Mouse (Mus musculus): ENCODE measurements around the gene Tut4.

DNA sequence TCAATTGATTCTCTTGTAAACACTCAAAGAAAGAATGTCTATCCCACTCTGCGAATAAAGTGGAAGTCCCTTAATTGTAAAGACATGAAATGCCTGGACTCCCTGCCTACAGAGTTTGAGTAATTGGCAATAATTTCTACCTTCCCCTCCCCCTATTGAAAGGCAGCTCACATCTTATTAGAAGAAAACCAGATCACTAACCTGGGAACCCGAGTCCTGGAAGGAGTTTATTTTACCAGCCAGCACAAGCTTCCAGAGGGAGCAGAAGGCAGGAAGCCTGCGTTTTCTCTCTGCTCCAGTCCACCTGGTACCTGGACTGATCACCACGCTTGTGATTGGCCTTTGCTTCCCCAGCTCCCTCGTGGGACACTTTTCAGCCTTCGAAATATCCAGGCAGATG, 25.9 kb upstream of the Tut4 start:
- TF ChIP-seq CTCF (IDR thresholded peaks at IDR 0.05), result no peak
- no peak for TF ChIP-seq POLR2A (IDR thresholded peaks at IDR 0.05; ENCODE audit: insufficient read depth, low read depth, low read length)
